Mouse (Mus musculus) effector memory CD4-positive, alpha-beta T cell, adult 5 months (primary cell): Measurements from ENCODE around the gene Farp2. TPM values are rescaled to one million over a fixed set of nuclear protein-coding genes. Genes with fewer than 3 reads are reported as not detected.

Experiments used
- polyA plus RNA-seq: library from polyadenylated mRNA; unstranded; fragments of 100-300 nt; shearing (Covaris generic); gene quantifications from one replicate; pipeline ENCODE4 v1.2.1, GENCODE M21; 2017

Farp2 gene
- 2.6 TPM for polyA plus RNA-seq

GRCm38 (mm10) chr1:93511585-93512350 lies at the start of gene Farp2:
Gene Farp2, plus strand, starts transcription at chr1:93512079.

GRCm38 (mm10) chr1:93478586-93479475 lies 33.0 kb upstream of the Farp2 start, which contains the start of gene Hdlbp:
Gene Hdlbp, minus strand, starts transcription at chr1:93478815.

GRCm38 (mm10) chr1:93658559-93658958 lies 146.7 kb downstream of the Farp2 start, which contains the start of gene Stk25:
Gene Stk25, minus strand, starts transcription at chr1:93658659.

Other genes with a start within 250 kb of the Farp2 start
- gene Mterf4, start 206.2 kb upstream of the Farp2 start, polyA plus RNA-seq = 4.8 TPM
- gene Ppp1r7, start 169.2 kb upstream of the Farp2 start, polyA plus RNA-seq = 39.8 TPM
- 0.56 TPM for gene Pask, start 168.6 kb upstream of the Farp2 start, polyA plus RNA-seq
- gene Ano7, start 138.1 kb upstream of the Farp2 start, polyA plus RNA-seq = not detected
- gene Hdlbp, start 33.3 kb upstream of the Farp2 start, polyA plus RNA-seq = 76.5 TPM
- gene Stk25, start 146.6 kb downstream of the Farp2 start, polyA plus RNA-seq = 129 TPM
- not detected for gene Bok, start 173.6 kb downstream of the Farp2 start, polyA plus RNA-seq
- 104 TPM for gene Atg4b, start 239.4 kb downstream of the Farp2 start, polyA plus RNA-seq
- gene Thap4, start 242.8 kb downstream of the Farp2 start, polyA plus RNA-seq = 24.3 TPM